Mouse (Mus musculus): ENCODE data around the gene Arsg.
A peak's percentile ranks its signal among the peaks of the same experiment; 100 is the strongest.

Arsg gene

DNA sequence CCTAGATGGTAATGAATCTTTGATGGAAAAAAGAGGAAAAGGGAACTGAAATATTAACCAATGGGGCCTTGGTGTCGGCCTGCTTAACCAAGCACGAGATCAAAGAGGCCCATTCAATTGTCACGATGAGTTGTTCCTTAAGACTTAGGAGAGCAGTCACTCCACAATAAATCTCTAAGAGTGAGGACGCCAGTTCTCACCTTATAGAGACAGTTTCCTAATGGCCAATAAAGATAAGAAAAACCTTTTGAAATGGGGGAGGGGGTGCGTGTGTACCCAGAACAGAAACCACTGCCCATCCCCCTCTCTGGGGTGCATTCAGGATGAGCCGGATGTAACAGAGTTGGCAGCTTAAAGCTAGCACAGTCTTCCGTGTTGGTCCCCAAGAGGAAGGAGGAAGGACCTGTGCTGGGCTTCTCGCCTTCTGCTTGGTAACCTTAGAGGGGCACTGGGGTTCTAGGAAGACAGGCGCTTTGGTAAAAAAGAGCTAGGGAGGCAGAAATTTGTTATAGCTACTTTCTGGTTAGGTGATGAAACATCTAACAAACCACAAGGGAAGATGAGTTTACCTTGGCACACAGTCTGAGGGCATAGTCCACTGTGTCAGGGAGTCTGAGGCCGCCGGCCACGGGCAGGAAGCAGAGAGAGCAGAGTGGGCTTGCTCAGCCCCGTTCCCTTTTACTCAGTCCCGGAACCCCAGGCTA is 22.7 kb downstream of the Arsg start:
- peak; percentile 70 for DNase-seq (ENCODE audit: low read depth, low spot score)

DNA sequence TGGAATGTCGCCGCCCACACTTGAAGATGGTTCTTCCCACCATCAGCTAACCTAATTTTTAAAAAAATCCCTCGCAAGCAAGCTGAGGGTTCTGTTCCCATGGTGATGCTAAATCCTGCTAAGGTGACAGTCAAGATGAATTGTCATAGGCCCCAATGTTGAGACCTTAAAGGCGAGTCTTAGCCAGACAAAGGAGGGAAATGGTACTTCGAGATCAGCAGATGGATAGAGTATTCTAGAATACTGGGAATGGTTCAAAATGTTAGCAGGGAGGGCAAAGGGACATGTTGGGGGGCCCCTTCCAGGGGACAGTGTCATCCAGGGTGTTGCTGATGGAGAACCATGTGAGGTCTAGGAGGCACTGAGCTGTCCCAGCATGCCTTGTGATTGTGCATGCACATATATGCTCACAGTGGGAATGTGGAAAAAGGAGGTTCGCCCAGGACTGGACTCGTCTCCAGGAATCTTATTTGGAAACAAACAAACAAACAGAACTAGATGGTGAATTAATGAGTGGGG is 23.4 kb downstream of the Arsg start:
- DNase-seq (ENCODE audit: low read depth, low spot score), result no peak

DNA sequence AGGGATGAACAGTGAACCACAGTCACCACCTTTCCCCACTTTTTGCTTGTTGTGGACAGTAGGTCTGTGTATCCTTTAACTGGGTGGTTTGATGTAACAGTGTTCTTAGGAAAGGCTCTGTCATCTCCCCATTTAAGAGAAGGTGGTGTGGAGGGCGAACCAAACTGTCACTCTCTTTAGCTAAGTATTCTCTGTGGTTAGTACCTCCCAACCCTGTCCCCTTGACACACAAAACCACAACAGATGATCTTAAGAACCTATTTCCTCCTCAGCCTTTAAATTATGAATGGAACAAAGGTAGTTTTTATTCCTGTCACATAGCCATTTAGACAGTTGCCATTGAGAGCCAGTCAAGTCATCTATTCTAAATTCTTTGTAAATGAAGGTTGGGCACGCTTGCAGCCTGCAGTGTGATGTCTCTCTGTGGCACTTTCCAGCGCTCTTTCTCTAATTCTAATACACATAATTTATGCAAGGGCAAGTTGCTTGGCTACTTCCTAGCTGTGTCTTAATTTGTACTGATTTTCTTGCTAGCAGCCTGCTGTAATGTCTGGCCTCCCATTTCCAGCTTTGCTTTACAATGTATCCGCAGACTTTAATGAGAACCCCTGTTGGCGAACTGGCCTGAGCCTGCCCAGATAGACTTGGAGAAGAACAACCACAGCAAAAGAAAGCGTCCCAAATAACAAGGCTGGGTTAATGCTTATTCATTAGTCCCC is 24.0 kb downstream of the Arsg start:
- peak; percentile 51 for DNase-seq (ENCODE audit: low read depth, low spot score)

DNA sequence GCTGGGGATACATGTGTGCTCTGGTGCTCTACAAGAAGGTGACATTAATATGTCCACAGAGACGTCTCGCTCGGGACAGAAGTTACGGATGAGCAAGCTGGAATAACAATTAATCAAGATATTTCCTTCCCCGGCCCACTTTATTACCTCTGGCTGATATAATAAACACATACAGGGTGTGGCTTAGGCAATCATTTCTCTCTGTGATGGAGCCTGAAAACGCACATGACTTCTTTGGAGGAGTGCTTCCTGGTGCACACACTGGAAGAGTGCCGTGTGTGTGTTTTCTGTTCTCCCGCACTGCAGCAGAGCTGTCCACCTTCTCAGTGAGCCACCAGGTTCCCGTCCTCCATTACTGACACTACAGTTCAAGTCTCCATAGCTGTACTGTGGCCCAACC is 24.8 kb downstream of the Arsg start:
- no peak for DNase-seq (ENCODE audit: low read depth, low spot score)

DNA sequence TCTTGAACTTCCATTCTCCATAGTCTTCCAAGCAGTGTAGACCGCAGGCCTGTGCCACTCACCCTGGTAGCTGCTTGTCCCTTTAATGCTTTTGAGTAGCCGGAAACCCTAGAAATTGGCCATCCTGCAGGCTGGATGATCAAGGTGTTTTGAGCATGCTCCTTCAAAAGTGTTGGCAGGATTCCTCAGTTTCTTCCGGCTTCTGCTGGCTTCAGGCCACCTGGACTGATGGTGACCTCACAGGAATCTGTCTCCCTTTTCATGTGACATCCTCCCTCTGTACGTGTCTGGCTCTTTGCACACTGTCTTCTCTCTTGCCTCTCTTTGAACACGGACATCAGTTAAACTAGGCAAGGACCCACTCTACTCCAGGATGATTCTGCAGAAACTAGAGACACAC is 27.0 kb downstream of the Arsg start:
- no peak for DNase-seq (ENCODE audit: low read depth, low spot score)

DNA sequence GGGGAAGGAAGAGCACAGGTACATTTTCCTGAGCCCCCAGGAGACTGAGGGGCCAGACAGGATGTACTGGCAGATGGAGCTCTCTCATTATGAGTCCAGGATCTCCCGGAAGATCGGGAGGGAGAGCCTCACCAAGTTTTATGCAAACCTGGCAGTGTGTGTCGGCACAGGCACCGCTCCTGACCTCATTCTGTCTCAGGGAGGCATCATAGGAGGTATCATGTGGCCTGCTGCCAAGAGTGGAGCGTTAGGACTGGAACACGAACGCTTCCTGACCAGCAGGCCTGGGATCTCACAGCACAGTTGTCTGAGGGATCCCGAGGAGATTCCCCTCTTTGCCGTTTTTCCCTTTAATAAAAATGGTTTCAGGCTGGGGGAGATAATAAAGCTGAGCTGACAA is 31.8 kb downstream of the Arsg start:
- no peak for DNase-seq (ENCODE audit: low read depth, low spot score)

DNA sequence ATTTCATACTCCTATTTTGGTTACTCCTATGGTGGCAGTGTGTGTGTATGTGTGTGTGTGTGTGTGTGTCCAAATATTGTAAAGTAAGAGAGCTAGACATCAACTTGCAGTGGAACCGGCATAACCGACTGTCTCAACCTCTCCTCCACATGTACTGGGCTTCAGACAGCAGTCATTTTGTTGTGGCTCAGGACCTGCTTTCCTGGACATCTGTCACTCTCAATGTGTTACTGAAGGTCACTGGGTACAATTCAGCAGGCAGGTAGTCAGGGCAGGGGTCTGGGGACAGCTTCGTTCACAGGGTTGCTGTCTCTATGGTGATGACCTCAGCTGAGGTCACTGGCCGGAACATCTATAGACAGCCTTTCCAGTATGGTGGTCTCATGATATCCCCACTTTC is 32.6 kb downstream of the Arsg start:
- DNase-seq (ENCODE audit: low read depth, low spot score), result no peak

DNA sequence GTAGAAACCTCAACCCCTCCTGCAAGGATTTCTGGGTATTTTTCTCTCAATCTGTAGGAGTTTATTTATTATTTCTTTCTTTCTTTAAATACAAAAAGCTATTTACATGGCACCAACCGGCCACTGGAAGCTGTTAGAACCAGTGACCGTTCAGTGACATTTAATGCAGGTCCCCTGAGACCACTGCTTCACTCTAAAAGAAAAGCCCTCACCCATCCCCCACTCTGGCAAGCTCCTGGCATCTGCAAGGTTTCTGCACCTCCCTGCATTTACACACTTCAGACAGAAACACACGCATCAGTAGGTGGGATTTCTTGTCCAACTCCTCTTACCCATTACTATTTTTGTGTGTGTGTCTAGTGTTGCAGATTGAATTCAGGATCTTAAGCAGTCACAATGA is 33.9 kb downstream of the Arsg start:
- DNase-seq (ENCODE audit: low read depth, low spot score), result no peak

DNA sequence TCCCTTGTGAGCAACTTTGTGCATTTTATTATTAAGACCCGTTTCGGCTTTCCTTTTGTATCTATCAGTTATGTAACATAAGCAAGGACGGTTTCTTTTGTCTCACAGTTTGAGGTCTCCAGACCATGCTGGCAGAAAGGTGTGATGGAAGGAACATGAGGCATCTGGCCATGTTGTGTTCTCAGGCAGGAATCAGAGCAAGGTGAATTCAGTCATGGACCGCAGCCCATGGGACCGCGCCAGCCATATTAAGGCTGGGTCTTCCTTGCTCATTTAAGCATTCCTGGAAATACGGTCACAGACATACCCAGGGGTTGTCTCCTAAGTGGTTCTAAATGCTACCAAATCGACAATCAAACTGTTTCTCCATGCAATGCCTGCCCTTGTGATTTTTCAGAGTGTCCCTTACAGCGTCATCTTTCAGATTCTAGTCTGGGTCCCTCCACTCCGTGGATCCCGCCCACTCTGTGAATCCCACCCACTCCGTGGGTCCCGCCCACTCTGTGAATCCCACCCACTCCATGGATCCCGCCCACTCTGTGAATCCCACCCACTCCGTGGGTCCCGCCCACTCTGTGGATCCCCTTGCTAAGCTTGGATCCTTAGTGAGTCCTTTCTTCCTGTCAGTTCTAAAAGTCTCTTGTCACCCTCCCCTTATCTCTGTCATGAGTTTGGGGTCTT is 40.0 kb downstream of the Arsg start:
- DNase-seq (ENCODE audit: low read depth, low spot score), result no peak

DNA sequence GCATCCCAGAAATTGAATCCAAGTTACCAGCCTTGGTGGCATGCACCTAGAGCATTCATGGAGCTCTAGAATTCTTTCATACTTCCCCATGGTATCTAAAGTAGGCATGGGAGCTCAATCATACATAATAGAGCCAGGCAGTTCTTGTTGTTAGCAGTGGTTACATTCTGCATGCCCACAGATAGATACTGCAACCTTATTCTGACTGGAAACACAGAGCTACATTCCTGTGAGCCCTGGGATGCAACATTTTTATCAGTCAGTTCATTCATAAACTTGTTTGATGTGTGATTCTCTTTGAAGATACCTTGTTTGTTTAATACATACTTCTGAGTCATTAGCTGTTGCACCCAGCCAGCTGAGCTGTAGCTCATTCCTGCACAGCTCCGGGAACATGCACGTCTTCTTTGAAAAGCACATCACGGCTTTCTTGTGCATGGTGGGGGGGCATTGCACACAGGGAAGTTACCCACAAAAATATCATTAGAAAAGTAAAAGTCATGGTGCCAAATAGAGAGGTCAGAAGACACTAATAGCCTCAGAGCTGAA is 41.0 kb downstream of the Arsg start:
- DNase-seq (ENCODE audit: low read depth, low spot score), result no peak

DNA sequence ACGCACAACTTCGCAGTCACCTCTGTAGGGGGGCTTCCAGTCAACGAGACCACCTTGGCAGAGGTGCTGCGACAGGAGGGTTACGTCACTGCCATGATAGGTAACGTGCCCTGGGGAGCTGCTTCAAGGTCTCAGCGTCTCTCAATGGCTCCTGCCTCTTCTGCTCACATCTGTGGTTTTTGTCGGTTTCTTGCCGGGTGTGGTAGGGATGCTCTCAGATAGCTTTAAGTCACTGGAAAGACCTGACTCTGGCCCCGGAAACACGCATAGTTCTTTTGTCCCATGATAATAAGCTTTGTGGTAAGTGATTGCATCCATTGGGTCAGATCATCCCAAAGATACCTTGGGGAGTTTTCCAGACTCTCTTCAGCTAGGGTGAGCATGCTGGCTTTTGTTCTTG is 44.2 kb downstream of the Arsg start:
- DNase-seq (ENCODE audit: low read depth, low spot score), result no peak

DNA sequence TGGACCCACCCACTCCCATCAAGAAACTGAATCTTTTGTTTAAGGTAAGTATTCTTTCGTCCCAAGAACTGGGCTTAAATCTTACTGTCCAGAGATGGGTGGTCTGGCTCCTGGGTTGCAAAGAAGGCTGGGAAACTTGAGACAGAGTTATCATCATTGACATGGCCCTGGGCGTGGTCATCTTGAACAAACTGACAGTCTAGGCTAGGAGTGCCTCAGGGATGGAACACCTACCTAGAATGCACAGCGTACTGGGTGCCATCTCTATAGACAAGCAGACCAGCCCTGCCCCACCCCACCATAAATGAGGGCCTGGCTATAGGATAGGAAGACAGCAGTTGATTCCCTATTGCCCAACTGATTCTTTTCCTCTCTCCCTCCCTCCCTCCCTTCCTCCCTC is 44.6 kb downstream of the Arsg start:
- no peak for DNase-seq (ENCODE audit: low read depth, low spot score)

DNA sequence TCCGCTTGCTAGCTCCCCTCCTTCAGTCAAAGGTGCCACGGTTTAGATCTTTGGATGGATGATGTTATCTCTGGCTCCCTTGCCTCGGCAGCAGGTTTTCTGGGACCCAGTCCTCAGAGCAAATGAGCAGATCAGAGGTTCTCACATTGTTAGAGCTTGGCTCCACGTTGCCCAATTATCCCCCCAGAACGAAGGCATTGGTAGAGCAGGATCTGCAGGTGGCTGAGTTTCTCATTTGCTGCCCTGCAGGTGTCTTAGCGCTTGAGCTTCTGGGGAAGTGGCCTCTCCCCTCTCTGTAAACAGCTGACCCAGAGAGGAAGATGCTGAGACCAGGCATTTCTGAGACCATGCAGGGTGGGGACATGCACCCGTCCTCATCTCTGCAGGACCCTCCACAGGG is 47.8 kb downstream of the Arsg start:
- no peak for DNase-seq (ENCODE audit: low read depth, low spot score)

DNA sequence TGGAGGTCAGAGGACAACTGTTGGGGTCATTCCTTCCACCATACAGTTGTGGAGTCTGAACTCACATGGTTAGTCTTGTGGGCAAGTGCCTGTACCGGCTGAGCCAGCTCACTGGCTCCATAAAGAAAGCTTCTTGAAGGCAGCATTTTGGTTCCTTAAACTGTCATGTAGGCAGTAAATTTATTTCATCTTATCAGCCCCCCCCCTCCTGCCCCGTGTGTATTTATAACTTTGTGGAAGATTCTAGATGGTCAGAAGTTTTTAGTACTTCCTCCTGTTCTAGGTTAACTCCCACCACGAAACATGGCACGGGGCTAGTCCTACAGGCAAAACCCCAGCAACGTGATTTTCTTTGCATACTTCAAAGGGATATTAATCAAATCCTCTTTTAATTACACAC is 51.7 kb downstream of the Arsg start:
- no peak for DNase-seq (ENCODE audit: low read depth, low spot score)

DNA sequence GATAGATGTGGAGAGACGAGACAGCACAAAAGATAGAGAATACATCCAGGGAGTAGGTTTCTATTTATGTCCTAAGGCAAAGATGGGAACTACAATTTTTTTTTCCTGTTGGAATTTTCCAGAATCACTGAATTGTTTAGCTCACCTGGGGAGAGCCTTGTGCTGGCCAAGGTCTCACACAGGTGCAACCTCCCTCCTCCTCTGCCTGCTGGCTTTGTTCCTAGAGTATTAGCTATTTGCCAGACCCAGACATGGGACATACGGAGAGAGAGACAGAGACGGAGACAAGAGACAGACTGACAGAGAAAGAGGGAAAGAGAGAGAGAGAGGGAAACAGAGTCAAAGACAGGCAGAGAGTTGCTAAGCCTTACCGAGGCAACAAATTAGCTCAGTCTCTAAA is 52.4 kb downstream of the Arsg start:
- no peak for DNase-seq (ENCODE audit: low read depth, low spot score)

DNA sequence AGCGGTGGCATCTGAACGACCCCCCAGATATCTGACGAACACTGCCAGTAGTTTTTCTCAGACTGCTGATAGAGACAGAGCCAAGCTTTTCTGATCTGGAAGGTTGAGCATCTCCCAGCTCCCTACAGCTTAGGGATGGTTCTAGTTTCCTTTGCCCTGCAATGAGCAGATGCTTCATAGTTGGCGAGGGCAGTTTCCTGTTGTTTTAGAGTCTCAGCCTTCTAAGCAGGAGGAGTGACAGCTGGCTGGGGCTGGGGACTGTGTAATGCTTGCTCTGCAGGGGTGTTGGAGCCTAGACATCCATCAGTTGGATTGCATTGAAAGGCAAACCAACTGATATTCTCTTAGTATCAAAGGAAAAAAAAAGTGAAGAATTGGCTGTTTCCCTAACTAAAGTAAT is 56.9 kb downstream of the Arsg start:
- DNase-seq (ENCODE audit: low read depth, low spot score), result no peak

DNA sequence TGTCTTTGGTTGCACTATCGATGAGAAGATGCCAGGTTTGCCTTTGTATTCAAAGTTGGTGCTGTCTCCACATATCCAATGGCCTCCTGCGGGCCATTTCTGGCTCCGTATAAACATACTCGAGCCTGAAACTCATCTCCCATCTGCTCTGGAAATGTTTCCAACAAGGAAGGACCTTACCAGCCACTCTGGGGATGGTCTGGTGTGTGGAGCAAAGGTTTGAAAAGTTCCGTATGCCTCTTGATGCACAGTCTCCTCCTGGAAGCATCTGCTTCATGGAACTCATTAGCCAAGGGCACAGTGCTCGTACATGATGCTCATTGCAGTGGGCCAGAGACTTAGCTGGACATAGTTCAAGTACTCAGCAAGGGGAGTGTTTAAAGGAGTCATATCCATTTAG is 62.8 kb downstream of the Arsg start:
- no peak for DNase-seq (ENCODE audit: low read depth, low spot score)

DNA sequence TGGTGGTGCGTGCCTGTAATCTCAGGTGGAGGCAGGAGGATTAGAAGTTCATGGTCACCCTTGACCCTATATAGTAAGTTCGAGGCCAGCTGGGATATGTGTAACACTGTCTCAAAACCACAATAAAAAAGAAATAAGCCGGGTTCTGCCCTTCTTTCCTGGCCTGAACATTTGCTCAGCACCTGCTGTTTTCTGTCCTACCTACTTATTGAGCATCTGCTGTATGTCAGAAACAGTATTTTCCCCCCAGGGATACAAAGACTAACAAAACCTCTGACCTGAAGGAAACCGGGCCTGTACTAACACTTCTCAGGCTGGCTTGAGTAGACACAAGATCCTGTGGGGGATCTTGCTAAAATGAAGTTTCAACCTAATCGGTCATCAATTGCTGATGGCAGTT is 63.8 kb downstream of the Arsg start:
- DNase-seq (ENCODE audit: low read depth, low spot score), result no peak

DNA sequence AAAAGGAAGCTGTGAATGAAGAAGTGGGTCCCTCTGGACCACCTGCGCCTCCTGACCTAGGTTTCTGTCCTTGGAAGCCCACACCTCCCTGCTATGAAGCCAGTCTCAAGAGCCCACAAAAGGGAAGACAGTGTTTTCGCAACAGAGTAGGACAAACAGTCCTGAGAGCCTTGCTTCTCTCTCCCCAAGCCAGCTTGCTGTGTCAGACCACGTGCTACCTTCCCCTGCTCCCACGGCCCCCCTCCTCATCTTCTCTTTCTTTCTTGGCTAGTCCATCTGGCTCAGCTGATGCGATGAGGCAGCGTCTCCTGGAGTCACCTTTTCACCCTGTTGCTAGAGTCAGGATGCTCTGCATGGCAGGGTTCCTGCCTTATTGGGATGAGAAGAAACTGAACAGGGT is 66.1 kb downstream of the Arsg start:
- DNase-seq (ENCODE audit: low read depth, low spot score), result no peak

DNA sequence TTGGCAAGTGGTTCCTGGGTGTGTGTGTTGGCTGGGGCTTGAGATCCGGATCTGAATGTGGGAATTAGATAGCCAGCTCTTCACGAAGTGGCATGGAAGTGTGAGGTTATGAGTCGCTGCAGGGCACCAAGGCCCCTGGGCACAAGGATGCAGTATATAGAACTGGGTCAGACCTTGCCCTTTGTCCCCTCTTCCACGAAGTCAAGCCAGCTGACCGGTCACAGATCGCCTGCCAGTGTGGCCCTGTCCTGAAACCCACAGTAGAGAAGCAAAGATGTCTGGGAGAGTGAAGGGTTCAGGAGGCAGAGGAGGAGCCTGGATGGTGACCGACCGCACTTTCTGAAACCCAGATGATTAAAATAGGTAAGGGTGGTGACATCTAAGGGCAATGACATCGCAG is 70.3 kb downstream of the Arsg start:
- DNase-seq (ENCODE audit: low read depth, low spot score), result no peak

DNA sequence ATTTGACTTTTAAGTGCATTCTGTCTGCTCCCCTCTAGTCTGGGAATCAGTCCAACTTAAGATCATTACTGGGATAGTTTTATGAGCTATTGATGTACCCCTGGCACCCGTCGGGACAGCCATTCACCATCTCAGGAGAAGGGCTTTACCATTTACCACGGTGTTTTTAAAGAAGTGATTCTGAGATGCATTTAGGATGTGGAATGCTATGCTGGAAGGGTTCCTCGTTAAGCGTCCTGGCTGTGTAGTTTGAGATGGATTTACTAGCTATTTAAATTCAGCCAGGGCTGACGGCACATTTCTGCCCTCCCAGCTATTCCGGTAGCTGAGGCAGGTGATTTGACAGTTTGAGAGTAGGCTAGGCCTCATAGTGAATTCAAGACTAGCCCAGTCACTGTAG is 71.3 kb downstream of the Arsg start:
- DNase-seq (ENCODE audit: low read depth, low spot score), result no peak

DNA sequence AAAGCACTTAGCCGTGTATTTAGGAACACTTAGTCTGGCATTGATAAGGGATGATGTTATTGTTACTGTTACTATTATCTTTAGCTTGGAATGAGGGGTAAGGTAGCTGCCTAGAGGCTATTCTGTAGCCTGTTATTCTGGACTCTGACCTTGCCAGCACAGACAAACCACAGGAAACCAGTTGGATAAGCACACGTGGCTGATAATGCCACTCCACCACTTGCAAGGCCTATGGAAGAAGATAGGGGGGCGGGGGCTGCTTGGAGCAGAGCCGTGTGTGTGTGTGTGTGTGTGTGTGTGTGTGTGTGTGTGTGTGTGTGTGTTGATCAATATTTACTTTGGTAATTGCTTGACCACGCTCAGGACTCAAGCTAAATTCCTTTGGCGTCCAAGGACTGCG is 72.1 kb downstream of the Arsg start:
- DNase-seq (ENCODE audit: low read depth, low spot score), result no peak

All from CD4-positive, CD25-positive, alpha-beta regulatory T cell, adult 2 months (primary cell).